Mouse (Mus musculus): ENCODE results near the gene Zcchc13.

The Zcchc13 gene

GRCm38 (mm10) chrX:103630303-103630702 is at the start of gene Zcchc13:
Zcchc13 (plus strand) TSS chrX:103630586.
- DNase-seq (ENCODE audit: low spot score in 2 of 2): no peak

- no peak for DNase-seq (ENCODE audit: low spot score in 2 of 2)
Measured at GRCm38 (mm10) chrX:103584262-103584661, 46.1 kb upstream of the Zcchc13 start.

GRCm38 (mm10) chrX:103592056-103592455 is 38.3 kb upstream of the Zcchc13 start:
- no peak for DNase-seq (ENCODE audit: low spot score in 2 of 2)

- DNase-seq (ENCODE audit: low spot score in 2 of 2): no peak
Measured at GRCm38 (mm10) chrX:103602553-103602952, 27.8 kb upstream of the Zcchc13 start.

DNA sequence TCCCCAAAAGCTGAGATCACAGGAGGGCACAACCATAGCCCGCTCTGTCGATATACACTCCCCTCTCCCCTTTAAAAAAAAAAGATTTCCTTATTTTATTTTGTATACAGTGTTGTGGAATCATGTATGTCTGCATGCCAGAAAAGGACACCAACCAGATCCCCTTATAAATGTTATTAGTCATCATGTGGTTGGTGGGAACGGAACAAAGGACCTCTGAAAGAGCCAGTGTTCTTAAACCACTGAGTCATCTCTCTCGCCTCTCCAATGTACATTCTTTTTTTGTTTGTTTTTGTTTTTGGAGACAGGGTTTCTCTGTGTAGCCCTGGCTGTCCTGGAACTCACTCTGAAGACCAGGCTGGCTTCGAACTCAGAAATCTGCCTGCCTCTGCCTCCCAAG is 26.2 kb upstream of the Zcchc13 start:
- DNase-seq (ENCODE audit: low spot score in 2 of 2): no peak

DNA sequence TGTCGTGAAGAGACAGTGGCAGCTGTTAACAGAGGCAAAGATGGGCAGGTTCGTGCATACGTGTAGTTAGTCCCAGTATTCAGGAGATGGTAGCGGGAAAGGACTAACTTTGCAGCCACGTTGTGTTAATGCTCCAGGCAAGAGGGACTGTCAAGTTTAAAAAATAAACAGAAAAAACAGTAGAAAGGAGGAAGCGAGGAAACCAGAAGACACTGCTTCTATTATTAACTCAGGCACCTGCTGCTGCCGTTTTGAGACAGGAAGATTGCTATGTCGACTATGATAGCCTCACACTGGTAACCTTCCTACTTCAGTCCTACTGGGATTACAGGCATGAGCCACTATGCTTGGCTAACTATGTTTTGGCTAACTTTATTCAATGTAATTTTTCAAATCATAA is 24.9 kb upstream of the Zcchc13 start:
- DNase-seq (ENCODE audit: low spot score in 2 of 2): peak in 1 of 2 experiments; percentile 4

GRCm38 (mm10) chrX:103610401-103610800 is 20.0 kb upstream of the Zcchc13 start:
- DNase-seq (ENCODE audit: low spot score in 2 of 2): no peak

DNA sequence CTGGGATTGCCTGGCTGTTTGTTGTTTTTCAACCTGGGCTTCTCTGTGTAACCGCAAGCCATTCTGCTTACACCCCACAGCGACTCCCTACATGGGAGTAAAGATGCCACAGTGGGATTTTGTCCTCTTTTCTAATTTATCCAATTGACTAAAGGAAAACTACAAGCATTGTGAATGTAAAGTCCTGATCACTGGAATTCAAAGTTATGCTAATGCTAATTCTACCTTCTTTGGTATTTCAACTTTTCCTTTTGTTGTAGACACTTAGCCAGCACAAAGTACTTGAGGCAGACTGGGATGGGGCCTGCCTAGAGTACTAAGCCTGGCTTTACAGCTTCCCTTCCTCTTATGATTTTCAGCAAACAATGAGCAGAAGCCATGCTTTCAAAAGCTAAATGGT is 18.9 kb upstream of the Zcchc13 start:
- no peak for DNase-seq (ENCODE audit: low spot score in 2 of 2)

DNA sequence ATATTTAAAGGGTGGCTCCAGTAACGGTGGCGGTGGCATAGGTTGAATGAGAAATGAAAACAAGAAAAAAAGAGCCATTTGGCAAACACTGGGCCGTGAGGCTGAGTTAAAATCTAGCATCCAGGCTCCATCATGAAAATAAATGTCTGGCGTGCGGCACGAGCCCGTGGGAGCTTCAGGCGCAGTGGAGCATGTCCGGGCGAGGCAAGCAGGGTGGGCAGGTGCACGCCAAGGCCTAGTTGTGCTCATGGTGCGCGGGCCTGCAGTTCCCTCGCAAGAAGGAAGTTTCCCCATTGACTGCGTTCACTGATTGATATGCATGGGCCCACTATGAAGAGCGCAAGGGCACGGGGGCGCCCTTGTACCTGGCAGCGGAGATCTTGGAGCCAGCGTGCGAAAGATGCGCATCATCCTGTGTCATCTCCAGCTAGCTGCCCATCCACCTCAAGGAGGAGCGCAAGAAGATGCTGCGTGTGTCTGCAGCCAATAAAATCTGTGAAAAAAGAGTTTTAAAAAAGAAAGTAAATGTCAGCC is 15.6 kb upstream of the Zcchc13 start:
- DNase-seq (ENCODE audit: low spot score in 2 of 2): no peak

GRCm38 (mm10) chrX:103615453-103615852 is 14.9 kb upstream of the Zcchc13 start:
- DNase-seq (ENCODE audit: low spot score in 2 of 2): no peak

DNA sequence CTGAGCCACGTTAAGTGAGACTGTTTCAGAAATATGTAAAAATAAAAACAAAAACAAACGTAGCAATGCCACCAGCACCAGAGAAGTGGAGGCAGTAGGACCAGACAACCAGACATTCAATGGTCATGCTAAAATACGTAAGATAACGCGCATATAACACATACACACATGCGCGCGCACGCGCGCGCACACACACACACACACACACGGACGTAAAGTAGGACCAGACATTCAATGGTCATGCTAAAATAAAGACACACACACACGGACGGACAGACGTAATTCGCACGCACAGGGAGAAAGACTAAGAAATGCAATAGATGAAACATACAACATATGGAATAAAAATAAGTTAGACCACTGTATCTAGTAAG is 14.2 kb upstream of the Zcchc13 start:
- DNase-seq (ENCODE audit: low spot score in 2 of 2): peak; percentile 60 to 62

- DNase-seq (ENCODE audit: low spot score in 2 of 2): peak; percentile 81 to 83
Measured at GRCm38 (mm10) chrX:103616536-103617404, 13.6 kb upstream of the Zcchc13 start.

GRCm38 (mm10) chrX:103617405-103618095 is 12.8 kb upstream of the Zcchc13 start:
- DNase-seq (ENCODE audit: low spot score in 2 of 2): no peak

GRCm38 (mm10) chrX:103621799-103622198 is 8.6 kb upstream of the Zcchc13 start:
- no peak for DNase-seq (ENCODE audit: low spot score in 2 of 2)

DNA sequence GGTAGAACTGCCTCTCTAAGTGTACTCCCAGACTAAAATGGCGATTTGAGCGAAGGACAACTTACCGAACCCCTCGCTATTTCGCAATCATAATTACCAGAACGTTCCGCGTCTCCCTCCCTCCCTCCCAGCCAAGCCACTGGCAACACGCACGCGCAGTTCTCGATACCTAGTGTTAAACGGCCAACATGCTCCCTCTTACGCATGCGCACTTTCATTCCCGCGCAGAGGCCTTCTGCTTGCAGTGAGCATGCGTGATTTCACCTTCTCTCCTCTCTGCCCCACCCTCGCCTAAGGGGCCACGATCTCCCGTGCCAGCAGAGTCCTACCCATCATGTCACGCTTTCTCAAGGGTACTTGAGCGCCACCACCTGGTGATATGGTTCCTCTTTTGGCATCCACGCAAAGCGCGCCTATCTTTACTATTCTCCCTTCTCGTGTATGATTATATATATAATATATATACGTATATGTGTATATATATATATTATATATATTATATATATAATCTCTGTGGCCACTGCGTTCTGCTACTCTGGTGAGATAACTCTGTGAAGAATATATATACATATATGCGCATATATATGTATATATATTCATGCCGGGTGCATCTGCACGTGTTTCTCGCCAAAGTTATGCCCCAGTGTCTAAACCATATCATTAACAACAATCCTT is 8.0 kb upstream of the Zcchc13 start:
- DNase-seq (ENCODE audit: low spot score in 2 of 2): peak; percentile 93 to 97

GRCm38 (mm10) chrX:103622935-103623280 is 7.5 kb upstream of the Zcchc13 start:
- no peak for DNase-seq (ENCODE audit: low spot score in 2 of 2)

- peak; percentile 54 to 69 for DNase-seq (ENCODE audit: low spot score in 2 of 2)
Measured at GRCm38 (mm10) chrX:103623411-103623845, 7.0 kb upstream of the Zcchc13 start.

GRCm38 (mm10) chrX:103624426-103625168 is 5.8 kb upstream of the Zcchc13 start:
- no peak for DNase-seq (ENCODE audit: low spot score in 2 of 2)

GRCm38 (mm10) chrX:103628890-103629289 is 1.5 kb upstream of the Zcchc13 start:
- DNase-seq (ENCODE audit: low spot score in 2 of 2): no peak

DNA sequence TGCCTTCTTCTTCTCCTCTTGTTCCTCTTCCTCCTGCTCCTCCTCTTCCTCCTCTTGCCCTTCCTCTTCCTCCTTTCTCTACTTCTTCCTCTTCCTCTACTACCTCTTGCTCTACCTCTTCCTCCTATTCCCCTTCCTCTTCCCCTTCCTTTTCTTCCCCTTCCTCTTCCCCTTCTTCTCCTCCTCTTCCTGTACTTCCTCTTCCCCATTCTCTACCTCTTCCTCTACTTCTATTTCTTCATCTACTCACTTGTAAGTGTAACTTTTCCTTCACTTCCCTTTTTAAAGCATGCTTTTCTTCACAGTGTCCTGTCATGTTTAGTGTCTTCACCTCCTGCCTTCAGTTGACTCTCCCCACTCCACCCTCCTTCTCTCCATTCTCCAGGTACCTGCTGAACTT is 3.5 kb downstream of the Zcchc13 start:
- no peak for DNase-seq (ENCODE audit: low spot score in 2 of 2)

DNA sequence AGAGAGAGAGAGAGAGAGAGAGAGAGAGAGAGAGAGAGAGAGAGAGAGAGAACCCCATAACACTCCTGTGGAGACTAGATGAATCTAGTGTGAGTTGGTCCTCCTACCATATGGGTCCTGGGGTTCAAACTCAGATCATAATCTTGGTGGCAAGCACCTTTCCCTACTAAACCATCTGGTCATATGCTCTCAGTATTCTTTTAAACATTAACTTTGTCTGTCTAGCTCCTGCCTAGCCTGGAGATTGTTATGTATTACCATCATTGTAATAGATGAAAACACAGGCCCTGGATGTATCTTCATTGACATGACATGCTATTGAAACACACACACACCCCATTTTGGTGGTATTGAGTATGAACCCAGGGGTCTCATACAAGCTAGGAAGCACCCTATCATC is 5.6 kb downstream of the Zcchc13 start:
- no peak for DNase-seq (ENCODE audit: low spot score in 2 of 2)

DNA sequence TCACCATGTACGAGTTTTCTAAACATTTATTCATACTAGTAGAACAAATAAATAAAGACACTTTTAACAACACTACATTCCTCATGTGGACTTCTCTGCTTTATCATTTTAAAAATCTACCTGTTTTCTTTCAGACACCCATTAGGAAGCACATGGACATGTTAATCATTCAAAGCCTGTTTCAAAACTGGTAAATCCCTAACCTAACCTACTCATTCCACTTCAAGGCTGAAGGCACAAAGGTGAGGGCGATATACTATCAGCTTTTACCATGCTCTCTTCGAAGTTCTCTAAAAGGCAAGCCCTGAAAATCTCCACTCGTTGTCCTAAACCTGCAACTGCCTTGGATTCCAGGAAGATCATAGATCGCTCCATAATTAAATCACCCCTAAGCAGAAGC is 8.2 kb downstream of the Zcchc13 start:
- DNase-seq (ENCODE audit: low spot score in 2 of 2): no peak
